Mouse (Mus musculus) spleen, postnatal 4 days (tissue): ENCODE data around the gene Mbd3l1.

ENCODE experiments used
- DNase-seq, 2 experiments: peaks; one replicate each; pipeline ENCODE4 v3.0.0; 2022; ENCODE audit warnings: low spot score in 2 of 2

Gene Mbd3l1

DNA sequence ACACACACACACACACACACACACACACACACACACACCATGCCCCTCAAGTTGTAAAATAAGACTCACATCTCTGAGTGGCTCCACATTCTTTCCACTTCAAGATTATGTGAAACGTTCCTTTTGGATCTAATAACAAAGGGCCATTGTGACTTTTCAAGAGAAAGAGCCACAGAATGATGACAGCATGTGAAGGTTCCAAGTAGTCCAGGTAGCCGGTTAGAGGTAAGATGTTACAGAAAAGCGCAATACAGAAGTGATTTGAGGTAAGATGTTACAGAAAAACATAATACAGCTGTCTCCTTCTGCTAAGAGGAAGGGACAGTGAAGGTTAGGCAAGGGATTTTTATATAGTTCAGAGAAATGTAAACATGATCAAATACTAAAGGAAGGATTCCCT, at the start of gene Mbd3l1, which contains the start of gene Zfp558:
Gene Mbd3l1, plus strand, starts transcription at position 192 of the 400 bp plus-strand sequence.
Gene Zfp558, minus strand, starts transcription at position 101 of the 400 bp plus-strand sequence.
- DNase-seq, result no peak

DNA sequence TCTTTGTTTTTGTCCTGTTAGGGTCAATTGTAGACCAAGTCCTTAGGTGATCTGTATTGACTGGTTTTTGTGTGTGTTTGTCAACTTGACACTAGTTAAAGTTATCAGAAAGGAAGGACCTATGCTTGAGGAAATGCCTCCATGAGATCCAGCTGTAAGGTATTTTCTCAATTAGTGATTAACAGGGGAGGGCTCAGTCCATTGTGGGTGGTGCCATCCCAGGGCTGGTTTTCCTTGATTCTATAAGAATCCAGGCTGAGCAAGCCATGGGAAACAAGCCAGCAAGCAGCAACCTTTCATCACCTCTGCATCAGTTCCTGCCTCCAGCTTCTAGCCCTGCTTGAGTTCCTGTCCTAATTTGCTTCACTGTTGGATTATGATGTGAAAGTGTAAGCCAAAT, 47.8 kb upstream of the Mbd3l1 start, which contains the start of gene Mbd3l2:
Gene Mbd3l2, plus strand, starts transcription at position 301 of the 400 bp plus-strand sequence.
- no peak for DNase-seq

DNA sequence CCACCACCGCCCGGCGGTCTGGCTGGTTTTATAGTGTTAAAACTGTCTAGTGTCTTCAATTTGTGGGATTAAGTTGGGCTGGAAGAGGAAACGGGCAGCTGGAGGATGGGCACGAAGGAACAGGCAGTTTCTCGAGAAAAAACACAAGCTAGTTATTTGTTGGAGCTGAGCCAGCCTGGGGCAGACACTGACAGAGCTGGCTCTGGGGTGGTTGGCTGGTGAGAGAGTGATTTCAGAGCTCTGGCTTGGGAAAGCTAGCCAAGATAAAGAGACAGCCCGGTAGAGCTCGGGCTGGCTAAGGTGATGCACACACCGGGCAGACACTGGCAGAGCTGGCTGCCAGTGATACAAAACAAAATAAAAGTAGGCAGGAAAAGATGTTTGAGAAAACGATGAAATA, 46.5 kb upstream of the Mbd3l1 start:
- DNase-seq, result no peak

DNA sequence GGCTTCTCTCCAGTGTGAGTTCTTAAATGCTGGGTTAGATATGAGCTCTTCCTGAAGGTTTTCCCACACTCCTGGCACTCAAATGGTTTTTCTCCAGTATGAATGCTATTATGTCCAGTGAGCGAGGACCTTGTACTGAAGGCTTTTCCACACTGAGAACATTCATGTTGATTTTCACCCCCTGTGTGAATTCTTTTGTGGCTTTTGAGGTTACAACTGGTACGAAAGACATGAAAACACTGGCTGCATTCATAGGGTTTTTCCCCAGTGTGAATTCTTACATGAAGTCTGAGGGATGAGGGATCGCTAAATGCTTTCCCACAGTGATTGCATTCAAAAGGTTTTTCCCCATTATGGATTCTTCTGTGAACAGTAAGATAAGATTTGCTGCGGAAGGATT, 21.6 kb upstream of the Mbd3l1 start:
- no peak for DNase-seq

DNA sequence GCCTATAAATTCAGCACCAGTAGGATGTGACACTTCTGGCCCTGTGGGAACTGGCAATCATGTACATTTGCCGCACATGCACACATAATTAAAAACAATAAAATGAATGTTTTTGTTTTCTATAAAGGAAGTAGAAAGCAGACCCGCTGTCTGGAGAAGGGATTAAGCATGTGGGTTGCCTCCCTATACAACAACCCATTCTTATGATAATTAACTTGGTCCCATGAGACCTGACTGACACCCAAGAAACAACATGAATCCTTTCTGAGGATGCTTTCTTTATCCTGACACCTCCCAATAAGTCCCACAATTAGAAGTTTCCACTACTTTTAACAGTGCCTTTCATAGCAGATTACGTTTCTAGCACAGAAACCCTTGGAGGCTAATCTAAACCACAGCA, 10.8 kb upstream of the Mbd3l1 start:
- no peak for DNase-seq

DNA sequence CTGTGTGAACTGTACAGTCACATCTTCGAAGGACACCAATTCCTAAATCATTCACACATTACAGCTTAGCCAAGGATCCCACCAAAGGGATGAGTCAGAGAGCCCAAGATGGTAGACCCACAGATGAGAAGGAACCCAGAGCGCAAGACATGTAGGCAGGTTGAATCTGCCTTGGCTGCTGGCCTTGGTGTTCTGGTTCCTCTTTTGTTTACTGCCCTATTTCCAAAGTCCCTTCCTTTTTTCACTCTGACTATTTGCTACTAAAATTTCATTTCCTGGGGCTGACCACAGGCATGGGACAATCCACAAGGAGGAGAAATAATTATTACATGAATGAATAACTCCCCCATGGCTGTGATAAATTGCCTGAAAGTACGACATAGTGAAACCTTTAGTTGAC, 10.2 kb upstream of the Mbd3l1 start:
- DNase-seq, result no peak

DNA sequence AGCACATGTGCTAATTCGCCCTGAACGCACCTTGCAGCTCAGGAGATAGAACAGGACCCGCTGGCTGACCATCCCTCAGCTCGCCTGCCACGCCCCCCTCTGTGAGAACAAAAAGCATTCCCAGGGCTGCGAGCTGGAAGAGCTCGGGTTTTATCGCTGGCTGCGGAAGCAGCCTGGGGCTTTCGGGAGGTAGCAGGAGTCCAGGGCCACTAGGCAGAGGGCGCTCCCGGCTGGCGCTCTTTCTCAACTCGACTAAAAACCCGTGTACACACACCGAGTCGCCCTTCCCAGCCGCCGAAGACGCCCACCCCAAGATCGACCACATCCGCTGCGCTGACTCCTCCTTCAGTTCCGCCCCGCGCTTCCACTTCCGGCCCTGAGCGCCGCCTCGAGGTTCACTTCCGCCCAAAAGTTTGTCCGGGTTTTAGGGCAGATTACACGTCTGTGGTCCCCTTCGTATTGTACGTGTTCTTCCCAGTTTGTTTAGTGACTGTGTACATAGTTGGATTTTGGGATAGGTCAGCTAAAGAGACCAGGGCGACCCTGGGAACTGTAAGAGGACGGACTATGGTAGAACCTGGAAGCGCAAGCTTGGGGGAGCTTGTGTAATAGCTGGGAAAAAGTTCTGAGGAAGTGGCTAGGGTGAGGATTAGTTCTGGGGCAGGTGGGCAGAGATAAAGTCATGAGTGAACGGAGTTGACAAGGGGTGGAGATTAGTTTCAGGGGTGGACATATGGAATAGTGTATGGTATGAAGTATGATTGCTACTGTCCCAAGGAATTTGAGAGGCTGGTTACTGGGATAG, 4.6 kb upstream of the Mbd3l1 start:
- DNase-seq, result peak; percentile 60 to 80

DNA sequence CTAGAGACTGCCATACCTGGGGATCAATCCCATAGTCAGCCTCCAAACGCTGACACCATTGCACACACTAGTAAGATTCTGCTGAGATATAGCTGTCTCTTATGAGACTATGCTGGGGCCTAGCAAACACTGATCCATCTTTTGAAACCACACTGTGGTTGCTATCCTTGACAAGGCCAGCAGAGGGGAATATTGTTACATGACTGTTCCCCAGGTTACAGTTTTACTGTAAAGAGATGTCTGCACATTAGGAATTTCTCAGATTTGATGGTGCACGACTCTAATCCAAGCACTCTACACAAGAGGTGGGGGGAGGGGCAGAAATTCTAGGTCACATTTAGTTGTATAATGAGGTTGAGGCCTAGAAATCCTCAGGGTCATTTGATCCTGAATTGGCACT, 29.9 kb downstream of the Mbd3l1 start:
- DNase-seq, result no peak
